Comparison of ENCODE assay signal across 8 mouse cellular contexts in the genomic region with DNA sequence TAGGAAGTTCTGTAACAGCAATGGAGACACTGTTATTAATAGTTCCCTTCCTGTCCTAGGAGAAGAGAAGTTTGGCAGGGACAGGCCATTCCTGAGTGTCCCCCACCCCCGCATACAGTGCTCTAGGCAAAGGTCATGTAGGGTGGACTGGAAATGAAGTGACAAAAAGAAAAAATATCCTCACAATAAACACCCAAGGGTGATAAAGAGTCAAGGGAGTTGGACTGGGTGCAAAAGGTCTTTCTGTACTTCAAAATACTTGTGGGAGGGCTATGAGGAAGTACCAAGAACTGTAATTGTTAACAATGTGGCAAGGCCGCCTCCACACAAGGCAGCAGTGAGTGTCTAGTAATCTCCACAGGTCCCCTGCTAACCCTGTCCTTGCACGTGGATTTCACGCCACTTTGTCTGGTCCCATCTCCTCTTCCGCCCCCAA. TPM values are rescaled to one million over a fixed set of nuclear protein-coding genes. Genes with fewer than 3 reads are reported as not detected.
DNase-seq lines count a peak whose midpoint lies in the region; ATAC-seq and TF ChIP-seq lines count a peak whose summit lies in the region.

No protein-coding gene starts in this region.

- no peaks in the 10 kb centered on the region for H3K27me3 ChIP-seq in liver, embryonic 14.5 days (ENCODE audit: control insufficient read depth, insufficient read depth, low read length)

- TF ChIP-seq CTCF in liver, embryonic 14.5 days (IDR thresholded peaks at IDR 0.05; ENCODE audit: low read depth), result no peak

- H3K4me1 ChIP-seq in liver, embryonic 14.5 days (replicated peaks; ENCODE audit: control insufficient read depth in 2 of 2, insufficient read depth in 2 of 2, low read length in 1 of 2), result peaks cover 2 to 5% of the 10 kb centered on the region in 2 experiments; a peak in 2 of 4 replicates

- H3K27ac ChIP-seq in liver, embryonic 14.5 days, result peak overlapping the region; percentile 75

- no peaks in the 10 kb centered on the region for H3K9me3 ChIP-seq in liver, embryonic 14.5 days (ENCODE audit: control insufficient read depth, low read length)

- peak overlapping the region; percentile 75 for H3K4me2 ChIP-seq in liver, embryonic 14.5 days (ENCODE audit: low read depth)

- DNase-seq in CD4-positive helper T cell, adult 2 months (ENCODE audit: low read depth, low spot score), result peak; percentile 24
- DNase-seq in adrenal gland, postnatal 14 days, result peak; percentile 34
- DNase-seq in gastrocnemius, postnatal 10 days, result peak; percentile 5
- DNase-seq in induced T-regulatory cell, adult 2 months (ENCODE audit: low read depth), result peak; percentile 52
- DNase-seq in liver, embryonic 14.5 days (ENCODE audit: low read depth in 3 of 3, low spot score in 3 of 3), result no peak
- DNase-seq in naive thymus-derived CD4-positive, alpha-beta T cell, adult 2 months (ENCODE audit: low read depth), result peak; percentile 35
- no peak for DNase-seq in layer of hippocampus, postnatal 14 days (ENCODE audit: low spot score in 2 of 2)

- TF ChIP-seq EP300 in liver, embryonic 14.5 days (IDR thresholded peaks at IDR 0.05; ENCODE audit: low read depth), result no peak

- no peaks in the 10 kb centered on the region for H3K36me3 ChIP-seq in liver, embryonic 14.5 days (replicated peaks; ENCODE audit: control insufficient read depth, insufficient read depth, low read depth)

- H3K9ac ChIP-seq in liver, embryonic 14.5 days (replicated peaks), result peak overlapping the region; percentile 91

- H3K4me3 ChIP-seq in liver, embryonic 14.5 days (ENCODE audit: insufficient read depth in 1 of 2, low read depth in 2 of 2, low read length in 2 of 2), result peak overlapping the region; percentile 24 to 64; a peak in 3 of 4 replicates

- WGBS in liver, embryonic 14.5 days (ENCODE audit: insufficient replicate concordance), result 28% methylated on average over 5 of the region's 5 CpGs

- ATAC-seq in liver, embryonic 14.5 days (ENCODE audit: insufficient read depth), result no peak
- no peak for ATAC-seq in inflammation-experienced regulatory T-cells, adult 6 months

RNA-seq across cellular contexts. Expression of a gene that starts 1.1 kb away (rescaled TPM):
- 79.0 and 86.5 TPM in 2 replicates for total RNA-seq in adrenal gland, postnatal 14 days (2021)
- total RNA-seq in gastrocnemius, postnatal 10 days (2021), result 10 to 100 TPM; 78.3 to 89.5 TPM
- polyA plus RNA-seq in liver, embryonic 14.5 days (2012; rRNA removed), result 10.3 and 21.3 TPM in 2 replicates
- 39.5 and 39.6 TPM in 2 replicates for polyA plus RNA-seq in liver, embryonic 14.5 days (2014; fragmentation: Nextera tagmentation; extraction: Ambion mirVana)
- 100 to 1,000 TPM in 1 of 3 experiments, 10 to 100 TPM in 2; 90.1 to 127 (median 94.0) TPM for polyA plus RNA-seq in inflammation-experienced regulatory T-cells, adult 6 months (2017; shearing (Covaris generic))
- total RNA-seq in layer of hippocampus, postnatal 14 days (2021), result 10 to 100 TPM; 47.3 to 50.8 TPM

Comparison
In these comparisons a context has a peak if more than half of its experiments do, and no peak if none do; other contexts are left out.
1. DNase-seq: peak in CD4-positive helper T cell, adult 2 months (single experiment), adrenal gland, postnatal 14 days (single experiment), gastrocnemius, postnatal 10 days (single experiment), induced T-regulatory cell, adult 2 months (single experiment) and naive thymus-derived CD4-positive, alpha-beta T cell, adult 2 months (single experiment); none in liver, embryonic 14.5 days (0 of 3) and layer of hippocampus, postnatal 14 days (0 of 2).